Comparison of ENCODE assay signal across 13 mouse cellular contexts in the genomic region with DNA sequence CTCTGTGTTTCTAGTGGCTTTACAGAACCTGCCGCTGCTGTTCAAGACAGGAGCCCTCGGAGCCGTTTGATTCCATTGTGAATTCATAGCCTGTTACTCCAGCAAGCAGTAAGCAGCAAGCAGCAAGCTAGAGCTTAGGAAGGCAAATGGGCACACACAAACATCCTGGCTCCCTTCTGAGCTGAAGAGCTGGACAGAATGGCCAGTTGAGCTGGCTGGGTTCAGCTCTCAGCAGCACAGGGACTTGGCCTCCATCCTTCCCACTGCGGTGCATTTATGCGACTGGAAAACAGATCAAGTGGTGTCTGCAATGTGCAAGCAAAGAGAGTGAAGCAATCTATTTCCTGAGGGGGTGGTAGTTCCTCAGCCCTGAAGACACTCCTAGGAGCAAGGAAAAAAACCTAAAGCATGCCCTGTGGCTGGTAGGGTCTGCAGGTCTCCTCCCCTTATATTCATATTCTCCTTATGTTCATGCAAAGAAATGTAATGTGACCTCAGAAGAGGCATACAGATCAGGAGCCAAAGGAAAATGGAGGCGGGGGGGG.
DNase-seq lines count a peak whose midpoint lies in the region; ATAC-seq and TF ChIP-seq lines count a peak whose summit lies in the region.
"Had no signal": no experiment of that assay in that cellular context is flagged by ENCODE, and none has a peak within 500 bp of the region (broad histone marks: within the 10 kb centered on the region; RNA-seq: fewer than 3 reads in every experiment).

No protein-coding gene starts in this region.

- no peak for TF ChIP-seq CTCF in gastrocnemius, adult 2 months (IDR thresholded peaks at IDR 0.05)

- intact Hi-C loops in gastrocnemius, adult 2 months (cut with DNase I) = no loop called here

- WGBS in heart, embryonic 10.5 days = 78% methylated on average over 6 of the region's 6 CpGs

- 0 out of 2 replicates have a peak, but pooled peaks cover 4% of the 10 kb centered on the region for H3K4me1 ChIP-seq in heart, embryonic 10.5 days
- H3K4me1 ChIP-seq in brown adipose tissue, adult 24 weeks (ENCODE audit: control insufficient read depth, insufficient read depth, insufficient read length, low read length) = peaks cover 4% of the 10 kb centered on the region
- H3K4me1 ChIP-seq: embryonic facial prominence, embryonic 12.5 days; heart, embryonic 12.5 days; liver, embryonic 12.5 days had no signal

- no peak overlapping the region for H3K4me3 ChIP-seq in heart, embryonic 10.5 days
- no peak overlapping the region for H3K4me3 ChIP-seq in brown adipose tissue, adult 24 weeks (ENCODE audit: insufficient read depth, low read depth, low read length)
- H3K4me3 ChIP-seq in gastrocnemius, adult 2 months = no peak overlapping the region
- H3K4me3 ChIP-seq: embryonic facial prominence, embryonic 12.5 days; heart, embryonic 12.5 days; liver, embryonic 12.5 days had no signal

- no peaks in the 10 kb centered on the region for H3K9me3 ChIP-seq in heart, embryonic 10.5 days
- H3K9me3 ChIP-seq: embryonic facial prominence, embryonic 12.5 days; heart, embryonic 12.5 days; liver, embryonic 12.5 days had no signal

- peak; percentile 92 for DNase-seq in heart, adult 11 months
- DNase-seq in heart, embryonic 10.5 days (ENCODE audit: low spot score) = no peak
- peak; percentile 72 for DNase-seq in gastrocnemius, adult 2 months
- peak; percentile 30 to 47 for DNase-seq in layer of hippocampus, postnatal 36 days
- no peak for DNase-seq in adipocyte (ENCODE audit: low spot score)
- DNase-seq in embryo, embryonic 10 days (ENCODE audit: low spot score) = no peak
- DNase-seq: kidney, postnatal 14 days had no signal

- ATAC-seq in megakaryocyte, adult 5-6 weeks (ENCODE audit: poor library complexity, severe bottlenecking) = no peak
- ATAC-seq: activated CD4-positive, CD25-positive, alpha-beta regulatory T cell, adult 4 months; liver, embryonic 12.5 days had no signal

- H3K27me3 ChIP-seq in heart, embryonic 10.5 days (ENCODE audit: insufficient read depth, poor library complexity, severe bottlenecking) = no peaks in the 10 kb centered on the region
- H3K27me3 ChIP-seq: embryonic facial prominence, embryonic 12.5 days; heart, embryonic 12.5 days; liver, embryonic 12.5 days had no signal

- no peak overlapping the region for H3K27ac ChIP-seq in heart, embryonic 10.5 days
- H3K27ac ChIP-seq in brown adipose tissue, adult 24 weeks (replicated peaks; ENCODE audit: low read depth, low read length) = peak overlapping the region; percentile 99
- H3K27ac ChIP-seq in gastrocnemius, adult 2 months = peak overlapping the region; percentile 13; the same call in 1 of the 2 replicates
- H3K27ac ChIP-seq: embryonic facial prominence, embryonic 12.5 days; liver, embryonic 12.5 days had no signal

- no peaks in the 10 kb centered on the region for H3K36me3 ChIP-seq in heart, embryonic 10.5 days
- H3K36me3 ChIP-seq: embryonic facial prominence, embryonic 12.5 days; heart, embryonic 12.5 days; liver, embryonic 12.5 days had no signal

Comparison
In these comparisons a context has a peak if more than half of its experiments do, and no peak if none do; other contexts are left out.
1. DNase-seq: peak in heart, adult 11 months (single experiment), gastrocnemius, adult 2 months (single experiment) and layer of hippocampus, postnatal 36 days (2 of 2); none in heart, embryonic 10.5 days (single experiment), adipocyte (single experiment) and embryo, embryonic 10 days (single experiment).